Mouse (Mus musculus) spleen, adult 2 months (tissue): ENCODE results near the gene Galns.

ENCODE experiments used
- CTCF ChIP-seq: fragments of 200-500 bp; IDR thresholded peaks from 2 replicates; pipeline ENCODE4 v1.5.1; 2011; ENCODE audit warnings: mild to moderate bottlenecking, inconsistent platforms; ENCODE audit not compliant: insufficient read depth, insufficient read length, insufficient replicate concordance; ENCODE audit errors: extremely low read depth
- POLR2A ChIP-seq: fragments of 200-500 bp; IDR thresholded peaks from 2 replicates; pipeline ENCODE4 v1.6.1; 2011; ENCODE audit warnings: low read depth, low read length, inconsistent platforms

DNA sequence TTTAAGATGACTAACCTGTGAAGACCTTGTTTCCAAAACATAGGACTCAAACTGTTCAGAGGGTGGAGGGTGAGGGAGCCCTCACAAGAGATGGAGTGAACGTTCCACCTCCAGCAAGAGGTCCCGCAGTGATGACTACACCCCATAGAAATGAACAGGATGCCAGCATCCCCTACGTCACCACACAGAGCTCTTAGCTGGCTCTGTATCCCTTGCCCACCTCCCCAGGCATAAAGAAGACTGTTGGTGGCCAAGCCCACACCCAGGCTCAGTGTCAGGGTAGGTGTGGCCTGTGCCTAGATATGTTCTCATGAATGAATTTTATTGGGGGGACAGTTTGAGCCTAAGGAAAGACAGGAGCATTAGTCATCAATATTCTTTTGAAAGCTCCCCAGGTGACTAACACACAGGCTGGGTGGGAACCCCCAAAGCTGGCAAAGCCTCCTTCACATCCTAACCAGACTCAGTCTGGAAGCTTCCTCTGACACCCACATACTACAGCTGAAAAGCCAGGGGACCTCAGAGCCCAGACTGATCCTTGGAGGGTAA, 62.3 kb downstream of the Galns start:
- TF ChIP-seq CTCF (no peak), POLR2A (no peak)
